Mouse (Mus musculus) lung, adult 2 months (tissue): Measurements from ENCODE around the gene Smyd3.

ENCODE experiments used
- CTCF ChIP-seq: fragments of 200-500 bp; IDR thresholded peaks from 2 replicates; pipeline ENCODE4 v1.5.1; 2011; ENCODE audit warnings: mild to moderate bottlenecking, low read length, control low read depth; ENCODE audit not compliant: insufficient read depth
- POLR2A ChIP-seq: fragments of 200-500 bp; IDR thresholded peaks from 2 replicates; pipeline ENCODE4 v1.6.1; 2011; ENCODE audit warnings: low read depth, mild to moderate bottlenecking, control low read depth, low read length, borderline replicate concordance; ENCODE audit errors: extremely low read depth

- TF ChIP-seq POLR2A (no peak), CTCF (no peak)
These were observed 411.1 kb downstream of the Smyd3 start for GRCm38 (mm10) chr1:179106702-179107145.
